Mouse (Mus musculus): ENCODE data around the gene Cdrt4.

Cdrt4 gene

GRCm38 (mm10) chr11:62940176-62940575 lies 10.8 kb upstream of the Cdrt4 start:
- no peak for DNase-seq (ENCODE audit: low read depth, low spot score)

- no peak for DNase-seq (ENCODE audit: low read depth, low spot score)
Observed at GRCm38 (mm10) chr11:62943538-62943937, 7.5 kb upstream of the Cdrt4 start.

GRCm38 (mm10) chr11:62945514-62945913 lies 5.5 kb upstream of the Cdrt4 start:
- DNase-seq (ENCODE audit: low read depth, low spot score): no peak

GRCm38 (mm10) chr11:62949548-62949947 lies 1.4 kb upstream of the Cdrt4 start:
- DNase-seq (ENCODE audit: low read depth, low spot score): no peak

- DNase-seq (ENCODE audit: low read depth, low spot score): no peak
Observed at GRCm38 (mm10) chr11:62954766-62955165, 3.8 kb downstream of the Cdrt4 start.

- no peak for DNase-seq (ENCODE audit: low read depth, low spot score)
Observed at GRCm38 (mm10) chr11:62955186-62955585, 4.2 kb downstream of the Cdrt4 start.

- DNase-seq (ENCODE audit: low read depth, low spot score): no peak
Observed at GRCm38 (mm10) chr11:62955776-62956175, 4.8 kb downstream of the Cdrt4 start.

- DNase-seq (ENCODE audit: low read depth, low spot score): no peak
Observed at GRCm38 (mm10) chr11:62957626-62958180, 6.7 kb downstream of the Cdrt4 start.

- DNase-seq (ENCODE audit: low read depth, low spot score): no peak
Observed at GRCm38 (mm10) chr11:62963292-62963691, 12.3 kb downstream of the Cdrt4 start.

- DNase-seq (ENCODE audit: low read depth, low spot score): no peak
Observed at GRCm38 (mm10) chr11:62966424-62966764, 15.4 kb downstream of the Cdrt4 start.

GRCm38 (mm10) chr11:62966765-62967633 lies 16.0 kb downstream of the Cdrt4 start:
- no peak for DNase-seq (ENCODE audit: low read depth, low spot score)

- DNase-seq (ENCODE audit: low read depth, low spot score): no peak
Observed at GRCm38 (mm10) chr11:62977176-62977575, 26.2 kb downstream of the Cdrt4 start.

GRCm38 (mm10) chr11:62978886-62979285 lies 27.9 kb downstream of the Cdrt4 start:
- no peak for DNase-seq (ENCODE audit: low read depth, low spot score)

- DNase-seq (ENCODE audit: low read depth, low spot score): no peak
Observed at GRCm38 (mm10) chr11:62981729-62982128, 30.7 kb downstream of the Cdrt4 start.

- DNase-seq (ENCODE audit: low read depth, low spot score): no peak
Observed at GRCm38 (mm10) chr11:62983793-62984192, 32.8 kb downstream of the Cdrt4 start.

- DNase-seq (ENCODE audit: low read depth, low spot score): no peak
Observed at GRCm38 (mm10) chr11:62984365-62984764, 33.4 kb downstream of the Cdrt4 start.

- DNase-seq (ENCODE audit: low read depth, low spot score): no peak
Observed at GRCm38 (mm10) chr11:62985075-62985474, 34.1 kb downstream of the Cdrt4 start.

- DNase-seq (ENCODE audit: low read depth, low spot score): no peak
Observed at GRCm38 (mm10) chr11:62986578-62986977, 35.6 kb downstream of the Cdrt4 start.

GRCm38 (mm10) chr11:62990150-62990685 lies 39.2 kb downstream of the Cdrt4 start:
- DNase-seq (ENCODE audit: low read depth, low spot score): no peak

- no peak for DNase-seq (ENCODE audit: low read depth, low spot score)
Observed at GRCm38 (mm10) chr11:62990811-62991210, 39.8 kb downstream of the Cdrt4 start.

- DNase-seq (ENCODE audit: low read depth, low spot score): no peak
Observed at GRCm38 (mm10) chr11:62992545-62993242, 41.7 kb downstream of the Cdrt4 start.

GRCm38 (mm10) chr11:62995066-62995754 lies 44.2 kb downstream of the Cdrt4 start:
- DNase-seq (ENCODE audit: low read depth, low spot score): no peak
